Mouse (Mus musculus): Measurements from ENCODE around the gene Tipin.

DNA sequence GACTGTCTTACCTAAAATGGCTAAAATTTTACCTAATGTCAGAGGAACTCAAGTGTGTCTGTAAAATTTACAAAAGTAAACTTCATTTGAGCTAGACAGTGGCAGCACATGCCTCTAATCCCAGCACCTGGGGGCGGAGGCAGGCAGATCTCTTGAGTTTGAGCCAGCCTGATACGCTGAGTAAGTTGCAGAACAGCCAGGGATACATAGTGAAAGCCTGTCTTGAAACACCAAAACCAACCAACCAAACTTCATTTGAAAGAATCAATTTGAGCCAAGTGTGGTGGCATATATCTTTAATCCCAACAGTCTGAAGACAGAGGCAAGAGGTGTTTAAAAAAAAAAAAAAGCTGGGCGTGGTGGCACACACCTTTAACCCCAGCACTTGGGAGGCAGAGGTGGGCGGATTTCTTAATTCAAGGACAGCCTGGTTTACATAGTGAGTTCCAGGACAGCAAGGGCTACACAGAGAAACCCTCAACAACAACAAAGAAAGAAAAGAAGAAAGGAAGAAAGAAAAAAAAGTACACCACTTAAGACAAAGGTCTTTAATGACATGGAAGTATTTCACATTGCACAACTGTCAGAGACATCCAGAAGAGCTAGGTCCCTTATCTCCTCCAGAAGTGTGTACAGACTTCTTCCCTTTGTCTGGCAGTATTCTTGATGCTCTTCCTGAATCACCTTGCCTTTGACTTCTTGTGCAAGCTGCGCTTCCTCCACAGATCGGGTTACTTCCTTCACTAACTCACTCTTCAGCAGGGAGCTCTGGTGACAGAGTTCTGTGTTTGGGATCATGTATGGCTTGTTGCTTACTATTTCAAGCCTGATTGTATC is 25.3 kb downstream of the Tipin start:
- TF ChIP-seq BHLHE40 (IDR thresholded peaks at IDR 0.05; ENCODE audit: low read depth, low read length): no peak
- TF ChIP-seq NRF1 (IDR thresholded peaks at IDR 0.05; ENCODE audit: low read depth, low read length): no peak
- TF ChIP-seq CTCF (conservative IDR thresholded peaks at IDR 0.05 in 1 of 2, IDR thresholded peaks at IDR 0.05 in 1 of 2; ENCODE audit: low read depth in 2 of 2, low read length in 2 of 2): no peak
- no peak for TF ChIP-seq USF1 (IDR thresholded peaks at IDR 0.05; ENCODE audit: low read depth, low read length)
- TF ChIP-seq KAT2A (IDR thresholded peaks at IDR 0.05; ENCODE audit: insufficient replicate concordance, low read length): no peak
- TF ChIP-seq RAD21 (IDR thresholded peaks at IDR 0.05; ENCODE audit: low read depth, low read length): no peak
- TF ChIP-seq POLR2A (IDR thresholded peaks at IDR 0.05; ENCODE audit: low read depth, low read length): 0 out of 2 replicates have a peak, but pooled peaks have one; percentile 21
- TF ChIP-seq ZNF384 (IDR thresholded peaks at IDR 0.05; ENCODE audit: low read depth, low read length): no peak
- no peak for TF ChIP-seq E2F4 (IDR thresholded peaks at IDR 0.05; ENCODE audit: insufficient replicate concordance, low read depth, low read length)

Data from CH12.LX (cell line).